Mouse (Mus musculus): ENCODE results near the gene Fam196a. TPM values are rescaled to one million over a fixed set of nuclear protein-coding genes. Genes with fewer than 3 reads are reported as not detected.

The Fam196a gene
- polyA plus RNA-seq, 1 experiment from 2014 or later = 4.8 TPM

GRCm38 (mm10) chr7:134941891-134942290 is 3.7 kb upstream of the Fam196a start:
- Histone ChIP-seq H3K9me3 (ENCODE audit: low read depth, low read length) (no peaks in the 10 kb centered on the region), H3K27me3 (ENCODE audit: insufficient read depth, low read length) (peaks cover 5% of the 10 kb centered on the region; the same call in 1 of the 2 replicates), H3K4me2 (no peak overlapping the region), H3K4me3 (ENCODE audit: low read depth, low read length) (no peak overlapping the region), H3K4me1 (ENCODE audit: insufficient read depth) (0 out of 2 replicates have a peak, but pooled peaks cover 5% of the 10 kb centered on the region), H3K9ac (no peak overlapping the region), H3K27ac (ENCODE audit: low read depth) (no peak overlapping the region), H3K36me3 (ENCODE audit: insufficient read depth) (no peaks in the 10 kb centered on the region)
- 93% methylated on average over 6 of the region's 6 CpGs for WGBS
- 0 out of 2 replicates have a peak, but pooled peaks have one; percentile 26 for TF ChIP-seq CTCF (IDR thresholded peaks at IDR 0.05; ENCODE audit: low read depth)
- no peak for ATAC-seq (ENCODE audit: insufficient read depth)
- no peak for DNase-seq

- 1% methylated on average over 37 of the region's 37 CpGs for WGBS
- H3K9me3 ChIP-seq (ENCODE audit: low read depth, low read length) = no peaks in the 10 kb centered on the region
- peak overlapping the region; percentile 51 for H3K4me3 ChIP-seq (ENCODE audit: low read depth, low read length)
- H3K27me3 ChIP-seq (ENCODE audit: insufficient read depth, low read length) = peaks cover 5% of the 10 kb centered on the region; the same call in 1 of the 2 replicates
- no peak overlapping the region for H3K27ac ChIP-seq (ENCODE audit: low read depth)
- peak overlapping the region; percentile 46 for H3K9ac ChIP-seq
- TF ChIP-seq CTCF (IDR thresholded peaks at IDR 0.05; ENCODE audit: low read depth) = no peak
- H3K4me1 ChIP-seq (ENCODE audit: insufficient read depth) = peaks cover 10% of the 10 kb centered on the region; the same call in 1 of the 2 replicates
- peak overlapping the region; percentile 95 for H3K4me2 ChIP-seq
- DNase-seq (peak; percentile 37), ATAC-seq (ENCODE audit: insufficient read depth) (no peak; the same call in none of the 2 replicates)
- H3K36me3 ChIP-seq (ENCODE audit: insufficient read depth) = no peaks in the 10 kb centered on the region
Observed at GRCm38 (mm10) chr7:134937471-134937926, 731 bp downstream of the Fam196a start.

GRCm38 (mm10) chr7:134931886-134932285 is 6.3 kb downstream of the Fam196a start:
- 78% methylated on average over 2 of the region's 2 CpGs for WGBS
- no peak for DNase-seq
- Histone ChIP-seq H3K9me3 (ENCODE audit: low read depth, low read length) (no peaks in the 10 kb centered on the region), H3K27ac (ENCODE audit: low read depth) (no peak overlapping the region), H3K4me2 (no peak overlapping the region), H3K9ac (no peak overlapping the region), H3K27me3 (ENCODE audit: insufficient read depth, low read length) (no peaks in the 10 kb centered on the region), H3K4me1 (ENCODE audit: insufficient read depth) (peaks cover 5% of the 10 kb centered on the region; the same call in 1 of the 2 replicates), H3K4me3 (ENCODE audit: low read depth, low read length) (no peak overlapping the region), H3K36me3 (ENCODE audit: insufficient read depth) (no peaks in the 10 kb centered on the region)
- no peak for ATAC-seq (ENCODE audit: insufficient read depth)
- TF ChIP-seq CTCF (IDR thresholded peaks at IDR 0.05; ENCODE audit: low read depth) = no peak

- Histone ChIP-seq H3K9me3 (ENCODE audit: low read depth, low read length) (no peaks in the 10 kb centered on the region), H3K27me3 (ENCODE audit: insufficient read depth, low read length) (no peaks in the 10 kb centered on the region), H3K4me3 (ENCODE audit: low read depth, low read length) (no peak overlapping the region), H3K36me3 (ENCODE audit: insufficient read depth) (0 out of 2 replicates have a peak, but pooled peaks cover 4% of the 10 kb centered on the region), H3K4me2 (no peak overlapping the region), H3K4me1 (ENCODE audit: insufficient read depth) (no peaks in the 10 kb centered on the region), H3K9ac (no peak overlapping the region), H3K27ac (ENCODE audit: low read depth) (no peak overlapping the region)
- no peak for DNase-seq
- WGBS = 87% methylated on average over 2 of the region's 2 CpGs
- ATAC-seq (ENCODE audit: insufficient read depth) = no peak
- no peak for TF ChIP-seq CTCF (IDR thresholded peaks at IDR 0.05; ENCODE audit: low read depth)
Observed at GRCm38 (mm10) chr7:134901992-134902391, 36.2 kb downstream of the Fam196a start.

- no peak for TF ChIP-seq CTCF (IDR thresholded peaks at IDR 0.05; ENCODE audit: low read depth)
- H3K9me3 ChIP-seq (ENCODE audit: low read depth, low read length) = no peaks in the 10 kb centered on the region
- H3K4me3 ChIP-seq (ENCODE audit: low read depth, low read length) = no peak overlapping the region
- no peak overlapping the region for H3K4me2 ChIP-seq
- ATAC-seq (ENCODE audit: insufficient read depth) (no peak), DNase-seq (no peak)
- no peak overlapping the region for H3K9ac ChIP-seq
- H3K4me1 ChIP-seq (ENCODE audit: insufficient read depth) = no peaks in the 10 kb centered on the region
- H3K27me3 ChIP-seq (ENCODE audit: insufficient read depth, low read length) = no peaks in the 10 kb centered on the region
- 0 out of 2 replicates have a peak, but pooled peaks cover 7% of the 10 kb centered on the region for H3K36me3 ChIP-seq (ENCODE audit: insufficient read depth)
- no peak overlapping the region for H3K27ac ChIP-seq (ENCODE audit: low read depth)
- WGBS = 68% methylated on average over 2 of the region's 2 CpGs
Observed at GRCm38 (mm10) chr7:134899462-134899861, 38.8 kb downstream of the Fam196a start.

- Histone ChIP-seq H3K4me2 (no peak overlapping the region), H3K9me3 (ENCODE audit: low read depth, low read length) (no peaks in the 10 kb centered on the region), H3K27ac (ENCODE audit: low read depth) (no peak overlapping the region), H3K4me1 (ENCODE audit: insufficient read depth) (no peaks in the 10 kb centered on the region), H3K27me3 (ENCODE audit: insufficient read depth, low read length) (no peaks in the 10 kb centered on the region), H3K4me3 (ENCODE audit: low read depth, low read length) (no peak overlapping the region), H3K9ac (no peak overlapping the region), H3K36me3 (ENCODE audit: insufficient read depth) (peaks cover 10% of the 10 kb centered on the region; the same call in 1 of the 2 replicates)
- no peak for ATAC-seq (ENCODE audit: insufficient read depth)
- DNase-seq = no peak
- WGBS = 67% methylated on average over 2 of the region's 2 CpGs
- TF ChIP-seq CTCF (IDR thresholded peaks at IDR 0.05; ENCODE audit: low read depth) = no peak
Observed at GRCm38 (mm10) chr7:134894604-134895003, 43.6 kb downstream of the Fam196a start.

- H3K27me3 ChIP-seq (ENCODE audit: insufficient read depth, low read length) = no peaks in the 10 kb centered on the region
- H3K4me3 ChIP-seq (ENCODE audit: low read depth, low read length) = no peak overlapping the region
- 83% methylated on average over 4 of the region's 4 CpGs for WGBS
- no peak overlapping the region for H3K27ac ChIP-seq (ENCODE audit: low read depth)
- no peak overlapping the region for H3K4me2 ChIP-seq
- no peaks in the 10 kb centered on the region for H3K9me3 ChIP-seq (ENCODE audit: low read depth, low read length)
- peak; percentile 53 for TF ChIP-seq CTCF (IDR thresholded peaks at IDR 0.05; ENCODE audit: low read depth)
- DNase-seq (peak; percentile 22), ATAC-seq (ENCODE audit: insufficient read depth) (no peak)
- H3K9ac ChIP-seq = no peak overlapping the region
- no peaks in the 10 kb centered on the region for H3K4me1 ChIP-seq (ENCODE audit: insufficient read depth)
- H3K36me3 ChIP-seq (ENCODE audit: insufficient read depth) = peaks cover 9% of the 10 kb centered on the region; the same call in 1 of the 2 replicates
Observed at GRCm38 (mm10) chr7:134892972-134893371, 45.3 kb downstream of the Fam196a start.

Measured in lung, embryonic 14.5 days (tissue).